Mouse (Mus musculus) heart, postnatal 0 days (tissue): ENCODE results near the gene Grap2. TPM values are rescaled to one million over a fixed set of nuclear protein-coding genes. Genes with fewer than 3 reads are reported as not detected.

ENCODE experiments used
- ATAC-seq: fragments of 200-750 bp; cut with Nextera tagmentation; 2 replicates; pipeline ENCODE4 v1.8.0; 2017; ENCODE audit warnings: low read depth, moderate number of reproducible peaks, moderate library complexity; ENCODE audit not compliant: insufficient read depth
- DNase-seq: peaks from one replicate; pipeline ENCODE4 v3.0.0-alpha.2; 2016; ENCODE audit warnings: low spot score
- H3K27ac ChIP-seq: fragments of 300-500 bp; sonication (generic); 2 replicates; pipeline ENCODE4 v1.5.1; 2014; ENCODE audit warnings: low read depth, mild to moderate bottlenecking
- H3K27me3 ChIP-seq: fragments of 300-500 bp; sonication (generic); 2 replicates; pipeline ENCODE4 v1.6.1; 2014; ENCODE audit warnings: low read length, mixed read lengths; ENCODE audit not compliant: control insufficient read depth, insufficient read depth
- H3K36me3 ChIP-seq: fragments of 300-500 bp; sonication (generic); replicated peaks from 2 replicates; pipeline ENCODE4 v1.6.1; 2014; ENCODE audit warnings: low read length, mixed read lengths; ENCODE audit not compliant: control insufficient read depth, insufficient read depth
- H3K4me1 ChIP-seq: fragments of 300-500 bp; sonication (generic); 2 replicates; pipeline ENCODE4 v1.6.1; 2014; ENCODE audit warnings: antibody characterized with exemption; ENCODE audit not compliant: control insufficient read depth, insufficient read depth
- H3K4me2 ChIP-seq: fragments of 300-500 bp; sonication (generic); 2 replicates; pipeline ENCODE4 v1.6.1; 2014; ENCODE audit warnings: low read depth, mild to moderate bottlenecking, low read length, moderate library complexity
- H3K4me3 ChIP-seq: fragments of 300-500 bp; sonication (generic); 2 replicates; pipeline ENCODE4 v1.5.1; 2014; ENCODE audit warnings: low read depth, low read length
- H3K9ac ChIP-seq: fragments of 300-500 bp; sonication (generic); replicated peaks from 2 replicates; pipeline ENCODE4 v1.6.1; 2014; ENCODE audit warnings: low read depth, low read length, mixed read lengths
- H3K9me3 ChIP-seq: fragments of 300-500 bp; sonication (generic); replicated peaks from 2 replicates; pipeline ENCODE4 v1.6.1; 2016; ENCODE audit warnings: low read length; ENCODE audit not compliant: control insufficient read depth
- CTCF ChIP-seq: IDR thresholded peaks from 2 replicates; pipeline ENCODE4 v1.5.1; 2016; ENCODE audit warnings: antibody characterized with exemption, control low read depth, low read depth
- EP300 ChIP-seq: IDR thresholded peaks from 2 replicates; pipeline ENCODE4 v1.6.1; 2016; ENCODE audit warnings: antibody characterized with exemption, low read depth
- WGBS: fragments of 180-500 bp; shearing (Covaris S2); extraction: QIAGEN DNeasy Blood & Tissue Kit; methylation state at CpG from one replicate; pipeline ENCODE4 v1.1.7; 2014; 5-methylcytosine and 5-hydroxymethylcytosine counted together
- polyA plus RNA-seq: library from polyadenylated mRNA; unstranded; fragments of >200 nt; fragmentation: Nextera tagmentation; extraction: Ambion mirVana; gene quantifications from 2 replicates; pipeline ENCODE4 v1.2.1, GENCODE M21; 2015
- total RNA-seq: library from RNA; depleted of rRNA; stranded (reverse); fragments of >200 nt; gene quantifications from 2 replicates; pipeline ENCODE4 v1.2.3, GENCODE M21; 2014; ENCODE audit warnings: low replicate concordance

Grap2 gene
- total and polyA plus RNA-seq, 2 experiments from 2014 or later, result 0.46 TPM; not detected in 1

- peak; percentile 51 for ATAC-seq
Measured at GRCm38 (mm10) chr15:80671295-80672252, 99.2 kb downstream of the Grap2 start, which contains the start of gene Fam83f. Gene Fam83f (plus strand): TSS chr15:80671847.

GRCm38 (mm10) chr15:80672810-80673209 lies 100.4 kb downstream of the Grap2 start:
- H3K36me3 ChIP-seq, result no peaks in the 10 kb centered on the region
- H3K4me3 ChIP-seq, result no peak overlapping the region
- no peak overlapping the region for H3K27ac ChIP-seq
- ATAC-seq, result no peak
- no peak overlapping the region for H3K4me2 ChIP-seq
- H3K9ac ChIP-seq, result no peak overlapping the region
- H3K9me3 ChIP-seq, result no peaks in the 10 kb centered on the region
- WGBS, result 31% methylated on average over 2 of the region's 2 CpGs
- peaks cover 17% of the 10 kb centered on the region for H3K4me1 ChIP-seq
- DNase-seq, result no peak
- TF ChIP-seq CTCF, result no peak
- H3K27me3 ChIP-seq, result peaks cover 25% of the 10 kb centered on the region

More at GRCm38 (mm10) chr15:80671295-80672252, 99.2 kb downstream of the Grap2 start, which contains the start of gene Fam83f:
- DNase-seq, result no peak
- TF ChIP-seq CTCF (no peak), EP300 (no peak)
- Histone ChIP-seq H3K4me1 (peaks cover 17% of the 10 kb centered on the region), H3K9me3 (no peaks in the 10 kb centered on the region), H3K27ac (no peak within 1 kb of the TSS), H3K9ac (peak within 1 kb of the TSS; percentile 46; the same call in 1 of the 2 replicates), H3K4me3 (peak within 1 kb of the TSS; percentile 44), H3K4me2 (peak within 1 kb of the TSS; percentile 74), H3K27me3 (peaks cover 25% of the 10 kb centered on the region), H3K36me3 (no peaks in the 10 kb centered on the region)
- WGBS, result 10% methylated on average over 79 of the region's 85 CpGs

GRCm38 (mm10) chr15:80673337-80674095 lies 101.1 kb downstream of the Grap2 start:
- WGBS, result 86% methylated on average over 4 of the region's 4 CpGs

GRCm38 (mm10) chr15:80674700-80675099 lies 102.3 kb downstream of the Grap2 start:
- Histone ChIP-seq H3K27me3 (peaks cover 23% of the 10 kb centered on the region), H3K36me3 (no peaks in the 10 kb centered on the region), H3K4me2 (no peak overlapping the region), H3K27ac (no peak overlapping the region), H3K4me1 (peaks cover 26% of the 10 kb centered on the region), H3K4me3 (no peak overlapping the region), H3K9ac (no peak overlapping the region), H3K9me3 (no peaks in the 10 kb centered on the region)
- DNase-seq (no peak), ATAC-seq (no peak)
- 78% methylated on average over 6 of the region's 6 CpGs for WGBS
- TF ChIP-seq CTCF (no peak), EP300 (no peak)

More at GRCm38 (mm10) chr15:80673337-80674095, 101.1 kb downstream of the Grap2 start:
- peaks cover 17% of the 10 kb centered on the region for H3K4me1 ChIP-seq
- H3K9me3 ChIP-seq, result no peaks in the 10 kb centered on the region
- H3K4me3 ChIP-seq, result no peak overlapping the region
- TF ChIP-seq CTCF (no peak), EP300 (no peak)
- no peak overlapping the region for H3K4me2 ChIP-seq
- no peak overlapping the region for H3K27ac ChIP-seq
- ATAC-seq (no peak), DNase-seq (no peak)
- no peak overlapping the region for H3K9ac ChIP-seq
- H3K27me3 ChIP-seq, result peaks cover 25% of the 10 kb centered on the region
- H3K36me3 ChIP-seq, result no peaks in the 10 kb centered on the region

GRCm38 (mm10) chr15:80679515-80680215 lies 107.3 kb downstream of the Grap2 start:
- Histone ChIP-seq H3K36me3 (no peaks in the 10 kb centered on the region), H3K4me1 (peaks cover 27% of the 10 kb centered on the region), H3K27ac (peak overlapping the region; percentile 57), H3K9ac (0 out of 2 replicates have a peak overlapping the region, but pooled peaks have one; percentile 16), H3K4me2 (no peak overlapping the region), H3K4me3 (no peak overlapping the region), H3K9me3 (no peaks in the 10 kb centered on the region), H3K27me3 (0 out of 2 replicates have a peak, but pooled peaks cover 4% of the 10 kb centered on the region)
- TF ChIP-seq EP300 (no peak), CTCF (no peak)
- DNase-seq, result peak; percentile 64
- ATAC-seq, result peak; percentile 73
- 28% methylated on average over 8 of the region's 8 CpGs for WGBS
